Mouse (Mus musculus) CH12.LX (cell line): Measurements from ENCODE around the gene Pla2g4a.

ENCODE experiments used
- CHD2 ChIP-seq: IDR thresholded peaks from 2 replicates; pipeline ENCODE4 v1.6.1; 2011; ENCODE audit warnings: low read length, improper control_type of control experiment
- CTCF ChIP-seq, 2 experiments: IDR thresholded peaks in 1 of 2; conservative IDR thresholded peaks in 1 of 2; 2 replicates each; pipeline ENCODE4 v1.5.1; 2011 to 2012; ENCODE audit warnings: low read depth in 2 of 2, low read length in 2 of 2, improper control_type of control experiment in 1 of 2, inconsistent platforms in 1 of 2, mild to moderate bottlenecking in 1 of 2, moderate library complexity in 1 of 2
- EP300 ChIP-seq: IDR thresholded peaks from 2 replicates; pipeline ENCODE4 v1.6.1; 2011; ENCODE audit warnings: low read length, improper control_type of control experiment
- ETS1 ChIP-seq: conservative IDR thresholded peaks from 2 replicates; pipeline ENCODE4 v1.6.1; 2012; ENCODE audit warnings: low read depth, mild to moderate bottlenecking, inconsistent platforms, low read length, improper control_type of control experiment, moderate library complexity
- HCFC1 ChIP-seq: IDR thresholded peaks from 2 replicates; pipeline ENCODE4 v1.6.1; 2012; ENCODE audit warnings: low read depth, mild to moderate bottlenecking, inconsistent platforms, low read length, improper control_type of control experiment
- JUN ChIP-seq: IDR thresholded peaks from 2 replicates; pipeline ENCODE4 v1.6.1; 2011; ENCODE audit warnings: low read depth, mild to moderate bottlenecking, low read length, improper control_type of control experiment, moderate library complexity; ENCODE audit not compliant: insufficient read depth
- MAX ChIP-seq: IDR thresholded peaks from 2 replicates; pipeline ENCODE4 v1.6.1; 2011; ENCODE audit warnings: low read length, improper control_type of control experiment
- NELFE ChIP-seq: IDR thresholded peaks from 2 replicates; pipeline ENCODE4 v1.6.1; 2011; ENCODE audit warnings: low read depth, low read length, improper control_type of control experiment
- USF1 ChIP-seq: IDR thresholded peaks from 2 replicates; pipeline ENCODE4 v1.6.1; 2014; ENCODE audit warnings: low read depth, mild to moderate bottlenecking, inconsistent platforms, low read length, improper control_type of control experiment
- ZMIZ1 ChIP-seq: IDR thresholded peaks from 2 replicates; pipeline ENCODE4 v1.6.1; 2012; ENCODE audit warnings: low read depth, mild to moderate bottlenecking, inconsistent platforms, low read length, improper control_type of control experiment
- ZNF384 ChIP-seq: IDR thresholded peaks from 2 replicates; pipeline ENCODE4 v1.6.1; 2012; ENCODE audit warnings: low read depth, low read length, improper control_type of control experiment, inconsistent platforms

DNA sequence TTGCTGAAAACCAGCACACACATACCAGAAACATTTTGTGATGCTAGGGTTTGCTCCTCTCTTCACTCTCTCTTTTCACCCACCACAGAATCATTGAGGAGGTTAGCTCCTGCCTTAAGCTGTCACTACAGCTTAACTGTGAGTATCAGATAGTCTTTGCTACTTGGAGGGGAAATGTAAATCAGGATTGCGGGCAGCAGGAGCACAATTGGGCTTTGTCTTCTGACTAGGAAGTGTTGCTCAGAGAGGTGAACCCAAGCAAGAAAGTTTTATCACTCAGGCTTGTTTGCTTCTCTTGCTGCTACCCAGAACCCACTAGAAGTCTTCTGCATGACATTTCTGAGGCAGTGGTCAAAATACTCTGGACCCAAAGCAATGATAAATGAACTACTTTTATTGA, 38.9 kb downstream of the Pla2g4a start:
- TF ChIP-seq MAX (no peak), USF1 (no peak), JUN (no peak), EP300 (no peak), CTCF (conservative IDR thresholded peaks at IDR 0.05 in 1 of 2, IDR thresholded peaks at IDR 0.05 in 1 of 2; ENCODE audit: low read depth in 2 of 2, low read length in 2 of 2) (no peak), ETS1 (no peak), NELFE (no peak), CHD2 (no peak), ZMIZ1 (no peak), HCFC1 (no peak), ZNF384 (no peak)
